Mouse (Mus musculus) left cerebral cortex, adult 6 months (tissue): ENCODE results near the gene Samd4b. TPM values are rescaled to one million over a fixed set of nuclear protein-coding genes. Genes with fewer than 3 reads are reported as not detected.

Experiments used
- long read RNA-seq, 2 experiments: library from polyadenylated mRNA; unstranded; transcript quantifications; one replicate each; pipeline ENCODE4 v2.0.0; 2019 to 2020
- polyA plus RNA-seq: library from polyadenylated mRNA; unstranded; fragments of <200 nt; fragmentation: Nextera tagmentation; gene quantifications from 2 replicates; pipeline ENCODE4 v1.2.3, GENCODE M21; 2021

Samd4b gene
- polyA plus RNA-seq, result 7.5 and 9.2 TPM in 2 replicates
- long read RNA-seq, experiment 1, partial matches to known transcripts, result 15 of 24 reads
- long read RNA-seq, experiment 1, other reads (novel, unspliced or antisense), result 8 of 24 reads
- long read RNA-seq, experiment 2, partial matches to known transcripts, result 2 of 11 reads
- long read RNA-seq, experiment 2, other reads (novel, unspliced or antisense), result 9 of 11 reads

DNA sequence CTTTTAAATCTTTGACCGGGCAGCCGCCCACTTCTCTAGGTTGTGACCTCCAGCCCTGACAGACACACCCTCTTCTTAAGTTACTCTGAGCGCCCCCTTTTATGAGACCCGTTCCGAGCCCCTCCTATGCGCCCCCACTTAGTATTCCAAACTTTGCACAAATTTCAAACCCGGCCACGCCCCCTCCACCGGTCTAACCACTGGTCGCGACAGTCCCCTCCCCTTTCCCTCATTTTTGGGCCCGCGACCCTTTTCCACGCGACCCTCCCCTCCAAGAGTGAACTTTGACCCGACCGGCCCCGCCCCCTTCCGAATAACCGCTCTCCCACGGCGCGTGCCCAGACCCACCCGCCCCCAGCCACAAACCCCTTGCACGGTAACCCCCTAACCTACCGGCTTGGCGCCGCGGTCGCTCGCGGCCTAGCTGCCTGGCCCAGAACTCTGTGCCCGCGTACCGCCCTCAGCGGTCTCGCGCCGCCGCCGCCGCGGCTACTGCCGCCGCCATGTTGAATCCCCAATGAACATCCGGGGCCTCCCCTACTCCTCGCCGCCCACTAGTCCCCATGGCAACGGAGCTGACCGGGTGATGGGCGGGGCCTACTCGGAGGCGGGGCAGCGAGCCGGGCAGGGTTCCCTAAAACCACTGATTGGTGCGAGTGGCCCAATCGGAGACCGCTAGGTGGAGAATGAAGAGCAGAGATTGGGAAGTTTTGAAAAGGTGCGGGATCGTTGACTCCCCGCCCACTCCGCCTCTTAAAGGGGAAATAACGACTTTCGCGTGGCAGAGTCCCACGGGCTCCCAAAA lies at the start of gene Samd4b, which contains the start of gene Pak4:
Gene Samd4b (minus strand): TSS at position 503 of the 805 bp plus-strand sequence.
Gene Pak4 (minus strand): TSS at position 544 of the 805 bp plus-strand sequence.

DNA sequence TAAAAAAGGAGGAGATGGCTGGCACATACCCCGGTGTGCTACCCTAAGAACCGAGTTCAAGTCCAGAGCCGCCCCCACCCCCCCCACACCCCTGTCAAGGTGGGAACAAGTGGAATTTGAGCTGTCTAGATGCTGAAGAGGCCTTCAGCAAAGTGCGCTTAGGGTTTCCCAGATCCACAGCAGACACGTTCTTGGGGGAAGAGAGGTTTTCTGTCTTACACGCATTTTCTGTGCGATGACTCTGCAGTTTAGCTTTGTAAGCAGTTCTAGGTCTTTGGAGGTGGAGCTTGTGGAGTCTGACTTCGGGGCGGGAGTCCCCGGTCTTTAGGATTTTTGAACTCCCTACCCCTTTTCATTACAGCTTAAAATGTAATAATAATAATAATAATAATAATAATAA lies 33.1 kb upstream of the Samd4b start, which contains the start of gene Acp7:
Gene Acp7 (minus strand): TSS at position 260 of the 400 bp plus-strand sequence.

DNA sequence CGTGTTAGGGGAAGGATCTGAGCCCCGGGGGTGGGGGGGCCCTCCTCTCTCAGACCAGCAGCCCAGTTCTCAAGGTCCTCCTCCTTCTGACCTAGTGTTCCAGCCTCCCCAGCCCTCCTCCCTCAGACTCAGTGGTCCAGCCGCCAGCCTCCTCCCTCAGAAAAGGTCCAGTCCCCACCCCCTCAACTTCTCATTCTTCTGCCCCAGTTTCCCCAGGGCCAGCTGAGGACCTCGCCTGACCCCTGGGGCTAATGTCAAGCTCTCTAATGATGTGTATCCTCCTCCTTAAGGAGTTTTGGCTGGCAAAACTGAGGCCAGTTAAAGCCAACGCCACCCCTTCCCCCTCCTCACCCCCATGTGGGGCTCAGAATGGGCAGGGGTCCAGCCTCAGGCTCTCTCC lies 50.8 kb downstream of the Samd4b start, which contains the start of gene Nccrp1:
Gene Nccrp1 (minus strand): TSS at position 101 of the 400 bp plus-strand sequence.

DNA sequence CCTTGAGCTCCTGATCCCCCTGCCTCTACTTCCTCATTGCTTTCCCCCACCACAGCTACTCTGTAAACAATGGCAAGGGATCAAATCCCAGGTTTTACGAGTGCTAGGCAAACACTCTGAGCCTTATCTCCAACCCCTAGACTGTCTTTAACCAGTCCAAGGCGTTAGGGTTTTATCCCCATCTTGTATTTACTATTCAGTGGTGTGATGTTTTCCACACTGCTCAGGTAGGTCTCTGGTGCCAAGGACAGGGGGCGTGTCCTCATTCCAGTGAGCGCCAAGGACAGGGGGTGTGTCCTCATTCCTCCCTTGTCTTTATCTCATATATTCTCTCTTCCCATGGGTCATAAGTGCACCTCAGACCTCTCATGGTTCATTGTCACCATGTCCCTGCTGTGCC lies 57.4 kb downstream of the Samd4b start, which contains the start of gene Sycn:
Gene Sycn (plus strand): TSS at position 360 of the 400 bp plus-strand sequence.

DNA sequence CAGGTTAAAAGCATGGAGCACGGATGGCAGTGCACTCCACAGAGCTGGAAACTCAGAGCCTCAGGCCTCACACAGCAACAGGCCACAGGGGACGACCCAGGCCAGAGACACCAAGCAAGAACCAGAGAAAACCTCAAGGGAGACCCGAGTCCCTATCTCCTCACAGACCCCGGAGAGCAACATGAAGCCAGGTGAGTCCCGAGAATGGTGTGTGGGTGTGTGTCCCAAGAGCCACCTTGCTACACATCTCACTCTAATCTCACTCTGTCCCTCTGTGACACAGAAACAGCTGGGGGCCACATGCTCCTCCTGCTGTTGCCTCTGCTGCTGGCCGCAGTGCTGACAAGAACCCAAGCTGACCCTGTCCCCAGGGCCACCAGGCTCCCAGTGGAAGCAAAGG lies 75.4 kb downstream of the Samd4b start, which contains the start of gene Ifnl3:
Gene Ifnl3 (plus strand): TSS at position 301 of the 400 bp plus-strand sequence.

DNA sequence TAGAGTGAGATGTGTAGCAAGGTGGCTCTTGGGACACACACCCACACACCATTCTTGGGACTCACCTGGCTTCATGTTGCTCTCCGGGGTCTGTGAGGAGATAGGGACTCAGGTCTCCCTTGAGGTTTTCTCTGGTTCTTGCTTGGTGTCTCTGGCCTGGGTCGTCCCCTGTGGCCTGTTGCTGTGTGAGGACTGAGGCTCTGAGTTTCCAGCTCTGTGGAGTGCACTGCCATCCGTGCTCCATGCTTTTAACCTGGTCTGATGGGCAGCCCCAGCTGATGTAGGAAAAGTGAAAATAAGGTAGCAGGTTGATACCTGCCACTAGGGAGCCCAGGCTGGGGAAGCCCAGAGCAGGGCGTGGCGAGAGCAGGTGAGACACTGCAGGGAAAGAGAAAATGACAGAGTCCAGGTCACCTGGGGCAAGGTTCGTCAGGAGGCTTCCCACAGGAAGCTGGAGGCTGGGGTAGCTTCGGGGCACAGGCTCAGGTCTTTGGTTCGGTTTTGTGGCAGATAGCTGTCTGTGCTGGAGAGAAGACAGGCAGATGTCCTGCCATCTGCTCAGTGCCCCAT lies 87.5 kb downstream of the Samd4b start, which contains the start of gene Ifnl2:
Gene Ifnl2 (minus strand): TSS at position 51 of the 570 bp plus-strand sequence.

DNA sequence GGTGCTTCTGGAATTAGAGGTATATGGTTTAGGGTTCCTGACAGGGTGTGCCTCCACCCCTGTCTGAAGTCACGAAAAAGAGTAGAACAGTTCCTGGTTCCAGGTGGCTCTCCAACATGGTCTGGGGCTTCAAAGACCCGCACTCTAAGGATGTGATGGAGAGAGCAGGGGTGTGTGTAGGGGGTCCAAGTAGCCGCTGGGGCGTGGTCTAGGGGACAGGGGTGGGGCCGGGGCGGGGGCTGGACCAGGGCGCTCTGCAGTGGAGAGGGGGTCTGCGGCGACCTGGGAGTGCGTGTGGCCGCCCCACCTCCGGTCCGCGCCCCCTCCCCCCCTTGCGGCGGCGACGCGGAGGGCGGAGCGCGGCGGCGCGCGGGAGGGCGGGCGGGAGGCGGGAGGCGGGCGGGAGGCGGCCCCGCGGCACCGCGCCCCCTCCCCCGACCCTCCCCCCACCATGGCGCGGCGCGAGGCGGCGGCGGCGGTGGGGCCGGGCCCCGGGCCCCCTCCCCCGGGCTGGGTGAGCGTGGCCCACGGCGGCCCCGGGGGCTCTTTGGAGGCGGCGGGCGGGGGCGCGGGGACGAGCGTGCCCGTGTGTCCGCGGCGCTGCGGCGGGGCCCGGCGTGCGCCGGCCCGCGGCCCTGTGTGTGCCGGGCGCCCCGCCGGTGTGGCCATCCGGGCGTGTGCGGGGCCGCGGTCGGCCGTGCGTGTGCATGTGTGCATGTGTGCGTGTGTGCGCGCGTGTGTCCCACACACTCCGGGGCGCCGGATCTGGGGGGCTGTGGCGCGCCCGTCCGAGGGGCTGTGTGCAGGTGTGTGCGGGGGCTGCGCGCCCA lies 146.2 kb downstream of the Samd4b start, which contains the start of gene Lrfn1:
Gene Lrfn1 (plus strand): TSS at position 450 of the 830 bp plus-strand sequence.

DNA sequence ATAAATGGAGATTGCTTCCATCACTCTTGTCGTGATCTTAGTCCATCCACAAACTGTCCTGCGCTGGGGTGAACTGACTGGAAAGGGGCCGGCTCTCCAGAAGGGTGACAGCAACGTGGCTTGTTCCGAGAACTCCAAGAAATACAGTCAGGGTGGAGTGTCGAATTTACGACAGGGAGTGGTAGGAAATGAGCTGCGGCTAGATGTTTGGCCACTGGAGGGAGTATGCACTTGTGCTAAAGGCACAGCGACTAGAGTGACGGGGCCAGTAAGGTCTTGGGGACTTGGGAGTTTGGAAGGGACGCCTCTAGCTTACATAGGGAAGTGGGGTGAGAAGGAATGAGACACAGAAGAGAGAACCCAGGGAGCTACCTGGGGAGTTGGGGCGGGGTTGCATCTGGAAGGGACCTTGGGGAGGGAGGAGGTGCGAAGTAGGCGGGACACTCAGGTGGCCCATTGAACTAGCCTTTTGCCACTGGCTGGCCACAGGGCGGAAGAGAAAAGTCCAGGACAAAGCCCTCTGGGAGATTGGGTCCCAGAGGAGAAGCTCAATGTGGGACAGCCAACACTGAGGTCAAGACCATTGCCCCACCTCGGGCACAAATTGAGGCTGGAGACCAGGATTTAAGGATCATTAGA lies 160.9 kb downstream of the Samd4b start, which contains the start of gene Gmfg:
Gene Gmfg (plus strand): TSS at position 516 of the 639 bp plus-strand sequence.

DNA sequence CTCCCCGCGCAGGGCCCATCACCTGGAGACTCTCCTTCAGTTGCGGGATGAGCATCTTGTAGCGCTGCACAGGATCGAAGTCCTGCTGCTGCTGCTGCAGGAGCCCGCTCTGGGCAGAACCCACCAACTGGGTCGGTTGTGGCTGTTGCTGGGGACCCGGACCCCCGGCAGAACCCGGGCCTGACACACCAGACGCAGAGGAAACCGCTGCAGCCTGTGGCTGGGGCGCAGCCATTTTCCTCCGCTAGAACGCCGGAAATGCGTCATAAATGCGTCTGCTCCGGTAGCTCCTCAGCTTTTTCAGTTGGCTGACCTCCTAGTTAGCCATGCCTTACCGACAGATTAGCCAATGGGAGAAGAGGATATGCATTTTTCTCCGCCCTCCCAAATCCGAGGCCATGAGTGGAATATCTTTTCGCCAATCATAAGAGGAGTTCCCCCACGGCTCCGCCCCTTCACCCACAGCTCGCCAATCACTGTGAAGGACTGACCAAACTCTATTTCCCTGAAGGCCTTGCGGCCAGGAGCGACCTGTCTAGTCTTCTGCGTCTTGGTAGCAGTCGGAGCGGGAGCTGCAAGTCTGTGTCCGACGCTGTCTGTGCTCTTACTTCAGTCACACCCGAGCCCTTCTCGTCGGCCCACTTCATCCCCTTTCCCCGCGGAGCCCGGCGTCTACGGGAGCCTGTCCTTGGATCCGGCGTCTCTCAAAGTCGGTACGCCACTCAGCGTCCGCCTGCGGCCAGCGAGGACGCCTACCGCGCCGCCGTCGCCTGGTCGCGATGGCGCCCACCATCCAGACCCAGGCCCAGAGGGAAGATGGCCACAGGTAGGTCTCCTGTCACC lies 205.3 kb downstream of the Samd4b start, which contains the start of the genes Med29 and Paf1:
Gene Med29 (minus strand): TSS at position 280 of the 843 bp plus-strand sequence.
Gene Paf1 (plus strand): TSS at position 523 of the 843 bp plus-strand sequence.

DNA sequence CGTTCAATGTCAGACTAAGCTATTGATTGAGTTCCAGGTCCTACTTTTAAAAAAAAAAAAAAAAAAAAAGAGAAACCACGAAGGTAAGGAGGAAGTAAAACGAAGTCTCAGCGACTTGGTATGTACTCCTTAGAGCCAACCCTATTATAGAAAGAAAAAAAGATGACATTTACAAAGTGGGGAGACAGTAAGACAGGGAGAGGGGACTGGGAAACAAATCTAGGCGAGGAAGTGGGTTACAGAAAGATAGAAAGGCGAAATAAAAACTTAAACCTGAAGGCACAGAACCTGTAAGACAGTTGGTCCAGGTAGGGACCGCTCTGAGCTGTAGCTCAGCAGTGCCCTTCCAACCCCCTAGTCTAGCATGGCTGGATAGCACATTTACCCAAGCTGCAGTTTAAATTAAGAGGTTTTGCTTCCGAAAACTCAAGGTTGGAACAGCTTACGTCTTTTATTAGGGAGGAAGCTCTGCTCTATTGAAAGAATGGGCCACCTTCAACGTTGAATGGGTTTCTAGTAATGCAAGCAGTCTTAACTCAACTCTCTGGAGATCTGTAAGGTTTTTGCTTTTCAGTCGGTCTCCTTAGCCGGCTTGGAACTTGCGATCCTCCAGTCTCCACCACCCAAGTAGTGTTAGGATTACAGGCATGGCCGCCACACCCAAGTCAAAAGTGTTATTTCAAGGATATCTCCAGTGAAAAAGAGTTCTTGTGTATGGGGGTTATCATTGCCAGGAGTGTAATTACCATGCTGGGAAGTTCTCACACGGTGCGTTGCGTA lies 217.5 kb downstream of the Samd4b start, which contains the start of gene Zfp36:
Gene Zfp36 (minus strand): TSS at position 17 of the 780 bp plus-strand sequence.

DNA sequence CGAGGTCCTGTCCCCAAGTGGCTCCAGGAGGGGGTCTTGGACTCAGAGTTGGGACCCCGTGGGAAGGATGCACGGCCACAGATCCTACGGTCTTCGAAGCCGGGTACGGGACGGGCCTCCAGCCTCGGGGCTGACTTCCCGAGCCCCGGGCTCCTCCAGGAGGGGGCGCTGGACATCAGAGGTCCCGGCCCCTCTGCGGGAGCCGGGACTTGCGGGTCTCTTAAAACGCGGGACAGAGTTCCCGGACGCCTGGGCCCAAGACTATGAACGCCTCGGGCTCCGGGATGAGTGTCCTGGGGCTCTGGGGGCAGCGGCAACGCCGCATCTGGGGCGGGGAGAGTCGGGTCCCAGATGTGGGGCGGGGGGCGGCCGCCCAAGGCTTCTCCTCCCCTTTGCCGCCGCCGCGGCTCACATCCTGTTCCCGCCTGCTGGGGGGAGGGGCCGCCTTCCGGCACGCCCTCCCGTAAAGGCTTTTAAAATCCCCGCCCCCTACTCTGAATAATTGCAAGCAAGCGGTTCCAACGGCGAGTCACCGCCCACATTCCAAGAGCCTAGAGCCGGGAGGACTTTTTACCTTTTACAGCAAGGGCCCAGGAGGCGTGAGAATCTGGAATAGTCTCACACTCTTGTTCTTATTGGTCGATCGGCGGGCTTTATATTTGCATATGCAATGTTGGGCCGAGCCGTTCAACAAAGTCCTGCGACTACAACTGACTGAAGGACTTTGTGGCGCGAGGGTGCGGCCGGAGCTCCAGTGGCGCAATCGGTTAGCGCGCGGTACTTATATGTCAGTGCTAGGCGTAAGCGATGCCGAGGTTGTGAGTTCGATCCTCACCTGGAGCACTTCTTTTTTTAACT lies 225.5 kb downstream of the Samd4b start, which contains the start of gene Plekhg2:
Gene Plekhg2 (minus strand): TSS at position 349 of the 858 bp plus-strand sequence.

DNA sequence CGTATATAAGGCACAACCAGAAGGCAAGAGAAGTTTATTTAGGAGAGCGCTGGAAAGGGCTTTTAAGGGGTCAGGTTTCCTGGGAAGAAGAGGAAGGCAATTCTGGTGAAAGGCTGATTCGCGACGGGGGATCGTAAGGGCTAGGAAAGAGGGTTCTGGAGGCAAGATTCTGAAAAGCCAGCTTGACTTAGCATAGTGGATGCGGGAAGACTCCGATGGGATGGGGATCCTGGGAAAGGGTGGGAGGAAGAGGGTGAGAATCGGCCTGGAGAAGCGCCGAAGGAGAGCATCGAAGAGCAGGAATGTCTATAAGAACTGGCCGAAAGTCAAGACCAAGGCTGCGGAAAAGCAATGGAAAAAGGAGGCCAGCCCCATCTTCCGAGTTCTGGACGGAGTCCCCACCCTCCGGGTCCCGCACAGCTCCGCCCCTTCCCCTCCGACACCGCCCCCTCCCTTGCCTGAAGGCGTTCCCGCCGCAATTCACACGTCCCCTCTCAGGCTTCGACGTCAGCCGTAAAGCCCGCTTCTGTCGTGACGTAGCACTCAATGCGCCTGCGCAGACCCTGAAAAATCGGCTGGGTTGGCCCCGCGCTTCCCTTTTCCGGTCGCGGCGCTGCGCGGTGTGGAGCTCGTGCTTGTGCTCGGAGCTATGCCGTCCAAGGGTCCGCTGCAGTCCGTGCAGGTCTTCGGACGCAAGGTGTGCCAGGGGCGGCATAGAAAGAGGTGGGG lies 247.6 kb downstream of the Samd4b start, which contains the start of gene Rps16:
Gene Rps16 (plus strand): TSS at position 498 of the 729 bp plus-strand sequence.

Other genes with a start within 250 kb of the Samd4b start
- gene Rps16, start 247.5 kb downstream of the Samd4b start, polyA plus RNA-seq, result 1,527 and 1,591 TPM in 2 replicates
- gene Plekhg2, start 225.5 kb downstream of the Samd4b start, polyA plus RNA-seq, result 0.76 and 0.94 TPM in 2 replicates
- 0.63 and 1.9 TPM in 2 replicates for gene Zfp36, start 217.9 kb downstream of the Samd4b start, polyA plus RNA-seq
- gene Med29, start 205.4 kb downstream of the Samd4b start, polyA plus RNA-seq, result 67.8 and 75.0 TPM in 2 replicates
- gene Paf1, start 205.2 kb downstream of the Samd4b start, polyA plus RNA-seq, result 36.9 and 42.4 TPM in 2 replicates
- 5.8 and 7.2 TPM in 2 replicates for gene Gmfg, start 160.7 kb downstream of the Samd4b start, polyA plus RNA-seq
- 4.3 and 24.4 TPM in 2 replicates for gene Lrfn1, start 146.2 kb downstream of the Samd4b start, polyA plus RNA-seq
- not detected in 2 replicates for gene Ifnl2, start 87.7 kb downstream of the Samd4b start, polyA plus RNA-seq
- not detected in 2 replicates for gene Ifnl3, start 75.3 kb downstream of the Samd4b start, polyA plus RNA-seq
- not detected in 2 replicates for gene Sycn, start 57.3 kb downstream of the Samd4b start, polyA plus RNA-seq
- 0.09 TPM in 1 of 2 replicates, not detected in the other for gene Nccrp1, start 50.9 kb downstream of the Samd4b start, polyA plus RNA-seq
- gene Pak4, start within 50 bp of the Samd4b start, polyA plus RNA-seq, result 5.4 and 6.1 TPM in 2 replicates
- gene Acp7, start 33.2 kb upstream of the Samd4b start, polyA plus RNA-seq, result 0.59 and 0.70 TPM in 2 replicates
- 14.4 and 14.5 TPM in 2 replicates for gene Fbxo27, start 94.7 kb upstream of the Samd4b start, polyA plus RNA-seq
- 2.5 and 4.3 TPM in 2 replicates for gene Fbxo17, start 118.7 kb upstream of the Samd4b start, polyA plus RNA-seq
- gene Mrps12, start 143.7 kb upstream of the Samd4b start, polyA plus RNA-seq, result 233 and 280 TPM in 2 replicates
- 11.2 and 15.1 TPM in 2 replicates for gene Sars2, start 143.8 kb upstream of the Samd4b start, polyA plus RNA-seq
- 1.3 and 1.8 TPM in 2 replicates for gene Ccer2, start 158.0 kb upstream of the Samd4b start, polyA plus RNA-seq
- gene Sirt2, start 168.6 kb upstream of the Samd4b start, polyA plus RNA-seq, result 147 and 180 TPM in 2 replicates
- 68.6 and 74.6 TPM in 2 replicates for gene Nfkbib, start 169.4 kb upstream of the Samd4b start, polyA plus RNA-seq
- 3.7 and 3.9 TPM in 2 replicates for gene Rinl, start 190.8 kb upstream of the Samd4b start, polyA plus RNA-seq
- 95.1 and 110 TPM in 2 replicates for gene Hnrnpl, start 210.4 kb upstream of the Samd4b start, polyA plus RNA-seq
- gene Ech1, start 227.1 kb upstream of the Samd4b start, polyA plus RNA-seq, result 125 and 135 TPM in 2 replicates
- gene Lgals4, start 235.7 kb upstream of the Samd4b start, polyA plus RNA-seq, result 0.47 and 0.90 TPM in 2 replicates